Mouse (Mus musculus) regulatory T cell (primary cell): ENCODE measurements around the gene Faf1.
"Not testable (repeated sequence)": the region's sequence is repeated elsewhere in the genome, so short reads cannot be mapped to it uniquely, and the experiment has no call there.

Experiments
- in situ Hi-C: fragments of 300-600 bp; cut with MboI, MseI; formaldehyde crosslinking; loops from one replicate; pipeline ENCODE4 v1.15.1; 2025; ENCODE audit warnings: high pct_unique_total_duplicates

Faf1 gene

GRCm38 (mm10) chr4:109665101-109665981, 11.0 kb upstream of the Faf1 start:
- in situ Hi-C loops = loop anchor here (5.0 kb wide), 1 partner anchor 52 kb away; no protein-coding TSS in a partner anchor

DNA sequence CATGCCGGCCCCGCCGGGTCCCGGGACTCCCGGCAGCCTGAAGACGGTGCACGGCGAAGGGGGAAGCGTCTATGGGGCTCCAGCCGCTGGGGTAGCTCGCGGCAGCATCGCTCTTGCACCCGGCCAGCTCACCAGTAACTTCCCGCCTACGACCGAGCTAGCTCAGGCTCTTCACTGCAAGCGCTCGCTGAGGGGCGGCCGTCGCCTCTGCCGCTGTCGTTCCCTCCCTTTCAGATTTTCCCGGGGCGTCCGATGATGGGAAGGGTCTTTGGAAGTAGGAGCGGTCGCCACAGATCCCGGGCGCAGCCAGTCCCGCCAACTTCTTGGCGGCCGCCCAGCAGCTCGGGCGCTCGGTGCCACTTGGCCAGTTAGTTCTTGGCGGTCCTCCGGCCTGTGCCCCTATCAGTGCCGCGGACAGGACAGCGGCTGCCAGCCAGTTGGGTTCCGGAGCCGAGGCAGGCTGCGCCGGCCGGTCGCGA, 10.4 kb upstream of the Faf1 start:
- in situ Hi-C loops = loop anchor here (5.0 kb wide), 1 partner anchor 51 kb away; no protein-coding TSS in a partner anchor

GRCm38 (mm10) chr4:109666461-109667269, 9.7 kb upstream of the Faf1 start, which contains the start of gene Cdkn2c:
Cdkn2c (minus strand) TSS chr4:109667189.
- in situ Hi-C loops = loop anchor here (5.0 kb wide), 1 partner anchor 51 kb away; no protein-coding TSS in a partner anchor

GRCm38 (mm10) chr4:109667518-109667917, 8.9 kb upstream of the Faf1 start:
- in situ Hi-C loops = loop anchor here (5.0 kb wide), 1 partner anchor 50 kb away; no protein-coding TSS in a partner anchor

DNA sequence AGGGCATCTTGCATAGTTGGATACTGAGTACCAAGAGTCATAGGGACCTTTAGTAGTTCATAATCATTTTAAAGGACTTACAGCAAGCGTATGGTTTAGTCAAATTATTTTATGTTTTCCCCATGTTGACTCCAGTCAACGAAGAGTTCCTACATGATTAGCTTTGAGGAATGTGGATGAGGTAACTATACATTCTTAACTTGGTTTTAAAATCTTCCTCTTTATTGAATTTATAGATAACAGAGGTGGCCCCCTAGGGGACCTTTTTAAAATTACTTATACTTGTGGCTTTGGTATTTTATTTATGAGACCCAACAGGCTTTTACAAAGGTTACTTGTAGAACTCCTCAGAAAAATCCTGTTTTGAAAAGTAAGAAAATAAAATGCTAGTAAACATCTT, 6.2 kb upstream of the Faf1 start:
- in situ Hi-C loops = no loop called here

- in situ Hi-C loops = no loop called here
Observed at GRCm38 (mm10) chr4:109671941-109672340, 4.4 kb upstream of the Faf1 start.

GRCm38 (mm10) chr4:109674097-109674496, 2.3 kb upstream of the Faf1 start:
- in situ Hi-C loops = no loop called here

DNA sequence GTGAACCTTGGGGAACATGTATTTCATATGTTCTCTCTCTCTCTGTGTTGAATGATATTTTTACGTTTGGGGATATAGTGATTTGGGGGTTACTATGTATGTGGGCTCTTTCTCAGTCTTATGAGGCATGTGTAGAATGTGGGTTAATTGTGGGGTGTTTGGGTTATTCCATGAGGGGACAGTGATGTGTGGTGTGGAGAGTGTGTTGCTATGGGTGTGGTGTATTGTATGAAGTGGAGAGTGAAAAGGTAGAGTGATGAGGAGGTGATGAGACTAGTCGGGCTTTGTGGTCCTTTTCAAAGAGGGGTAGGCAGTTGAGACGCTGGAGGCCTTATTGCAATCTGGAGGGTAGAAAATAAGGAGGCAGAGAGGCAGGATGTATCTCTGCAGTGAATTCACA, 833 bp downstream of the Faf1 start:
- in situ Hi-C loops = no loop called here

- in situ Hi-C loops = no loop called here
Observed at GRCm38 (mm10) chr4:109683561-109683960, 7.2 kb downstream of the Faf1 start.

GRCm38 (mm10) chr4:109692674-109693073, 16.3 kb downstream of the Faf1 start:
- in situ Hi-C loops = no loop called here

- in situ Hi-C loops = not testable (repeated sequence)
Observed at GRCm38 (mm10) chr4:109700727-109701126, 24.3 kb downstream of the Faf1 start.

DNA sequence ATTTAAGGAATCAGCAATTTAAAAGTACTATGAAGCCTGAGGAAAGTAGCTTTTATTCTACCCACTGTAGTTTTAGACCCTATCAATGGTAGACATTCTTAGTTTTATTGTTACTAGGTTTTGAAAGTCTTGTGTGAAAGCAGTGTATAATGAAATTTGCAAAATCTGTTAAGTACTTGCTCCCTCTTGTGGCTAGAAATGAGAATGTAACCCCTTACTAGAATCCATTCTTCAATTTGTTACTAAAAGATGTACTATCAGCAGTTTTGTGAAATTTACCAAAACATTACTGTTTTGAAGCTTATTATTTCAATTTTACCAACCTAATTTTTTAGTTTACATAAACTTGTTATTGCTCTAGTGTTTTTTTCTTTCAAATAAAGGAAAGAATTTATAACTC, 27.2 kb downstream of the Faf1 start:
- in situ Hi-C loops = no loop called here

DNA sequence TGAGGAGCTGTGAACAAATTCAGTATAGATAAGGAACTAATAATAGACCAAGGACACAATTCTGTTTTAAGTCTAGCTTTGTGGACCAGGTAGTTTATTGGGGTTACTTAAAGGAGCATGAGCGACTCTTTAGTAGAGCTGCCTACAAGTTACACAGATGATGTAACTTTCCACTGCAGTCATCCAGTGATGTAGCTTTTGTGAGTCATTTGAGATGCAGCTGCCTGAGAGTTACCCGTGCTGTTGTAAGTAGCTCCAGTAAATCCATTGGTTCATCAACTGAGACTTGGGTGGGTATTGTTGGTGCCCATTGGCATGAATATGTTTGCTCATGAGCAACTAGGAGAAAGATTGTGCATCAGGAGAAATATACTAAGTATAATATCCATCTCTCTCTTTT, 29.0 kb downstream of the Faf1 start:
- in situ Hi-C loops = no loop called here

DNA sequence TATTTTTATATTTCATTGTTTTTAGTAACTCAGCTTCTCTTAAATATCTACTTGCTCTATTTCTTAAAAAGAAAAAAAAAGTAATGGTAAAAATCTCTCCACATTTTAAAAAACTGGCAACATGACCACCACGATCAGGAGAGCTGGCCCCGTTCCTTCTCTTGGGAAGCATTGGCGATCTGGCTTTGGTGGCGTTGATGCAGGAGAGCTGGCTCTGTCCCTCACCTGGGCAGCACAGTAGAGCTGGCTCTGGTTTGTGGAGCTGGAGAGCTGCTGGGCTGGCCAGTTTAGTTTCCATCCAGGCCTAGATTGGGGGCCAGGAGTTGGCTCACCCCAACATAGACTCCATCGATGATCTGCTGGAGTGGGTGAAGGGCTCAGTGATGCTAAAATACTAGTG, 42.9 kb downstream of the Faf1 start:
- in situ Hi-C loops = loop anchor here (5.0 kb wide), 1 partner anchor 52 kb away; the partner anchor contains the start of gene Cdkn2c

DNA sequence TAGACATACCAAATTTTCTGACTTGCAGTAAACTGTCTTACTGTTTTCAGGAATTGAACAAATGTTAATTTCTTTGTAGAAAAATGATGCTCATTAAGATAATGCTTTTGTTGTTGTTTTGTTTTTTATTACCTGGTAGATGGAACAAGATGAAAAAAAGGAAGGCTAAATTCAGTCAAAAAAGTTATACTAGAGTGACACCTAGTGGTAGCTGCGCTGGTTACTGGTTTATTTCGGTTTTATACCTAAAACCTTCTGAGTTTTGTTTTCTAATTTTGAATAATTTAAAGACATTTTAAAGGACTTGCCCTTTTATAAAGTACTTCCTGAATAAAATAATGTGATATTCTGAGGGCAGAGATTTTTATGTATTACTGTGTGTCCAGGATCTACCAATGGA, 52.9 kb downstream of the Faf1 start:
- in situ Hi-C loops = loop anchor here (10.0 kb wide), 1 partner anchor 224 kb away; no protein-coding TSS in a partner anchor

DNA sequence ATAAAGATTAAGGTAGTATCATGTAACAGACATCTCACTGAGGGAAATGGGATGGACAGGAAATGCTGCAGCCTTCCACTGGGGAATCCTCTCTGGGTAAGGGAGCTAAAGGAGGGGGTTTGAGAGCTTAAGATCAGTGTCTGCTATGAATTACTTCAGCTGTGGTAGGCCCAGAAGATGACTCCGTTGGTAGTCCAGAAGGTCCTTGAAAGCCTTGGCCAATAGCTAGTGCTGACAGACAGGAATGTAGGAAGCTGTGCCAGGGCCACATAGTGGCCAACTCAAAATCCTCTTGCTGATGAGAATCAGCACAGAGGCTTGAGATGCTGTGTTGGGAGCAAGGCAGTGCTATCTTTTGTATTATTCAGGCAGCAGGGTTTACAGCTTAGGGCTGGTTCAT, 59.4 kb downstream of the Faf1 start:
- in situ Hi-C loops = no loop called here

GRCm38 (mm10) chr4:109743984-109744383, 67.6 kb downstream of the Faf1 start:
- in situ Hi-C loops = no loop called here

- in situ Hi-C loops = loop anchor here (10.0 kb wide), 1 partner anchor 256 kb away; no protein-coding TSS in a partner anchor
Observed at GRCm38 (mm10) chr4:109759031-109759430, 82.6 kb downstream of the Faf1 start.

GRCm38 (mm10) chr4:109759901-109760300, 83.5 kb downstream of the Faf1 start:
- in situ Hi-C loops = loop anchor here (10.0 kb wide), 1 partner anchor 255 kb away; no protein-coding TSS in a partner anchor

DNA sequence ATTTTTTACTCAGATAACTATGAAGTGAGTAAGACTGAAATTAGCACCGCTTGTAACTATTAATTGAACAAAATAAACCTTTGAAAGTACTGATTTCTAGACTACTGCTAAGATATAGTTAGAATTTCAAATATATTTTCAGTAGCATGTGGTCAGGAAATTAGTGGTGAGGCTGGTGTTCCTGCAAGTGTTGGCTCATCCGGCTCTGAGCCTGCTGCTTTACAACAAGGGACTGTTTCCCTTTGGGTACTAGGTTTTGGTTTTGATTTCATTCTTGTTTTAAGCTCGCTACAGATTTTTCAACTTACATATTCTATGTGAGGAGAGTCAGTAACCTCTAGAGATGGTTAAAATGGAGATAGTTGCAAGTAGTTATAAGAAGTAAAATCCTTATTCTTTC, 84.1 kb downstream of the Faf1 start:
- in situ Hi-C loops = no loop called here

- in situ Hi-C loops = no loop called here
Observed at GRCm38 (mm10) chr4:109762768-109763501, 86.5 kb downstream of the Faf1 start.
